Mouse (Mus musculus) E14TG2a.4 (cell line): ENCODE data around the gene 1700001J03Rik.
A peak's percentile ranks its signal among the peaks of the same experiment; 100 is the strongest.

Experiments used
- H3K27me3 ChIP-seq: 2 replicates; pipeline ENCODE4 v1.6.1; 2014; ENCODE audit warnings: low read length, control low read depth; ENCODE audit not compliant: insufficient read depth
- H3K36me3 ChIP-seq: 2 replicates; pipeline ENCODE4 v1.6.1; 2014; ENCODE audit warnings: low read length, control low read depth; ENCODE audit not compliant: insufficient read depth
- H3K4me1 ChIP-seq: replicated peaks from 2 replicates; pipeline ENCODE4 v1.6.1; 2014; ENCODE audit warnings: low read depth, low read length, control low read depth
- H3K4me3 ChIP-seq: replicated peaks from 2 replicates; pipeline ENCODE4 v1.5.1; 2014; ENCODE audit warnings: mild to moderate bottlenecking, low read length
- H3K9me3 ChIP-seq: 2 replicates; pipeline ENCODE4 v1.6.1; 2014; ENCODE audit warnings: low read length, control low read depth
- CTCF ChIP-seq: conservative IDR thresholded peaks from 2 replicates; pipeline ENCODE4 v1.5.1; 2014; ENCODE audit warnings: low read length
- NANOG ChIP-seq: IDR thresholded peaks from 2 replicates; pipeline ENCODE4 v1.6.1; 2014; ENCODE audit warnings: borderline replicate concordance, low read length, mixed read lengths
- POU5F1 ChIP-seq: IDR thresholded peaks from 2 replicates; pipeline ENCODE4 v1.6.1; 2014; ENCODE audit warnings: low read length, borderline replicate concordance

The 1700001J03Rik gene

DNA sequence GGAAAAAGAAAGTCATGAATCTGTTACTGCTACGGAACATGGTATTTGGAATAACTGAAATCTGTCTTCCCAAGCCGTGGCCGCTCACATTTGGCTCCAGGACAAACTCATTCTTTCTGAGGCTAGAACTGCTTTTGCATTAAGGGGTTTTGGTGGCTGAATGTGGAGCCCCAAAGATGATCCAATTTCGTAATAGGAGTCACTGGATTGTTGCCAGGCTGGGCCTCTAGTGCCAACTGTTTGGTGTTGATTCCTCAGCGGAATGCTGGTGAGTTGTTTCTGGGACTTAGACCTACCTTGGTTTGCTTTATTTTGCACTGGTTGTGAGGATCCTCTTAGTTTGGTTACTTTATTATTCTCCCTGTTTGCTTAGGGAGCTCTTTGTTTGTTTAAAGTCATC is 38.7 kb upstream of the 1700001J03Rik start:
- TF ChIP-seq CTCF (no peak), POU5F1 (no peak), NANOG (no peak)
- Histone ChIP-seq H3K27me3 (peaks cover 5% of the 10 kb centered on the region), H3K4me1 (peaks cover 15% of the 10 kb centered on the region), H3K36me3 (peaks cover 8% of the 10 kb centered on the region), H3K4me3 (no peak overlapping the region), H3K9me3 (no peaks in the 10 kb centered on the region)

DNA sequence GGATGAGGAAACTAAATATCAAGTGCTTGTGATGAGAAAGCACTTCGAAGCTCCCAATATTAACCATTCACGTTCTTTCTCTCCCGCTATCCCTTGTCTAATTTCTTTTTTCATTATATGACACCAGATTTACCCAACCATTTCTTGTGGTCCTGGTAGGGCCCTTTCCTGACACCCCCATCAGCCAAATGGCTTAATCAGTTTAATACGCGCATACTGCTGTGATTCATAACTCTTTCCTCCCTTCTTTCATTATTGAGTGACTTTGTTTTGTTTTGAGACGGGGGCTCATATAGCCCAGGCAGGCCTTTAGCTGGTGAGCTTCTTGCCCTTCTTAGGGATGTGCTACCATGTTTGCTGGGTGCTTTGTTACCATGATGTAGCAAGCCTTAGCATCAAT is 36.6 kb upstream of the 1700001J03Rik start:
- H3K4me3 ChIP-seq, result peak overlapping the region; percentile 84
- TF ChIP-seq CTCF, result no peak
- TF ChIP-seq NANOG, result no peak
- TF ChIP-seq POU5F1, result no peak
- peaks cover 28% of the 10 kb centered on the region for H3K36me3 ChIP-seq
- H3K27me3 ChIP-seq, result peaks cover 5% of the 10 kb centered on the region
- no peaks in the 10 kb centered on the region for H3K9me3 ChIP-seq
- peaks cover 15% of the 10 kb centered on the region for H3K4me1 ChIP-seq

DNA sequence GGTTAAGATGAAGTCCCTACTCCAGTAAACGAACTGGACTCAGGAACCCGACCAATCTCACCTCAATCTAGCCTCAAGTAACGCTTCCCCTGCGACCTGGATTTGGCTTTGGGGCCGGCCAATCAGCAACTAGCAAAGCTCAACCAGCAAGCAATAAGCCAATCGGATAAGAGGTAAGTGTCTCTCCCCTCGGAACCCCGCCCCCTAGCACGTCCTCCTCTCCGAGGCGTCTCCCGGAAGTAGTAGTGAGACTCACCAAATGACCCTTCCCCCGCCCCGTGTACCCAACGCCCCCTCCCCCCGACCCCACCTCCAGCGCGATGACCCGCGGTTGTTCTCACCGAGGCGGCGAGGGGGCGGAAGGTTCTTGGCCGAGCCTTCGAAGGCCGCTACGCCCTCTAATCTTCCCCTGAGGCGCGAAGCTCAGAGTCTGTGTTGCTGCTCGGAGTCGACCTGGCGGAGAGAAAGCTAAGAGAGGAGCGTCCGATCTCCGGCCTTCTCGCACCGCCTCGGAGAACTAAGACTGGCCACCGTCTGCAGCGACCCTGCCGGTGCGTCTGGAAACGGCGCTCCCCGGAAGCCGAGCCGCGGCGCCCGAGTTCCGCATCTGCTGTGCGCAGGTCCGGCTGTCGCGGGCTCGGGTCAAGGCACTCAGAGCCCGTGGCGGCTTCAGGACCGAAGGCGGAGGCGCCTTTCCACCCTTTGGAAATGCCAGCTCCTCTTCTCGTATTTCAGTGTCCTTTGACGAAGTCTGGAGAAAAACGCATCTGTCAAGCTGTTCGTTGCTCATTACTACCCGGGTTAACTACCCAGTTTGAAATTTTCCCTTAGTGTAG is 36.0 kb upstream of the 1700001J03Rik start, which contains the start of gene Rnf6:
Gene Rnf6 (minus strand): TSS at position 677 of the 836 bp plus-strand sequence.
- Histone ChIP-seq H3K4me1 (peaks cover 15% of the 10 kb centered on the region), H3K4me3 (peak within 1 kb of the TSS; percentile 84), H3K9me3 (no peaks in the 10 kb centered on the region), H3K27me3 (peaks cover 5% of the 10 kb centered on the region), H3K36me3 (peaks cover 30% of the 10 kb centered on the region)
- TF ChIP-seq NANOG (no peak), POU5F1 (no peak), CTCF (no peak)

DNA sequence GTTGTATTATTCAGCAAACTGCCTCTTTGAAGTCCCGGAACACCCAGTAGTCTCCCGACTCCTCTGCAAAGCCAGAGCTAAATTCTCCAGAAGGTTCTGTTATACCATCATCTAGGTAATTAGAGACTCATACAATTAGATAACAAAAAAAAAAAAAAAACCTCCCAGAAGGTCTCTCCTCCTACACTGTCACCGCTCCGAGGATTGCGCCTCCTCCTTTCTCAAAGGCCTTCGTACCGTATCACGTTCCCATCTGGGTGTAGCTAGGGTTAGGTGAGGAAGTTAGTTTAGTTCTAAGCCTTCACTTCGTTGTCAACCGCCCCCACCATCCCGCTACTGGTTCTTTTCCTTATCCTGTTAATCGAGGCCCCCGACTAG is 35.4 kb upstream of the 1700001J03Rik start:
- no peaks in the 10 kb centered on the region for H3K9me3 ChIP-seq
- peaks cover 15% of the 10 kb centered on the region for H3K4me1 ChIP-seq
- peaks cover 36% of the 10 kb centered on the region for H3K36me3 ChIP-seq
- H3K4me3 ChIP-seq, result peak overlapping the region; percentile 82
- TF ChIP-seq POU5F1, result no peak
- no peak for TF ChIP-seq NANOG
- no peak for TF ChIP-seq CTCF
- peaks cover 5% of the 10 kb centered on the region for H3K27me3 ChIP-seq

DNA sequence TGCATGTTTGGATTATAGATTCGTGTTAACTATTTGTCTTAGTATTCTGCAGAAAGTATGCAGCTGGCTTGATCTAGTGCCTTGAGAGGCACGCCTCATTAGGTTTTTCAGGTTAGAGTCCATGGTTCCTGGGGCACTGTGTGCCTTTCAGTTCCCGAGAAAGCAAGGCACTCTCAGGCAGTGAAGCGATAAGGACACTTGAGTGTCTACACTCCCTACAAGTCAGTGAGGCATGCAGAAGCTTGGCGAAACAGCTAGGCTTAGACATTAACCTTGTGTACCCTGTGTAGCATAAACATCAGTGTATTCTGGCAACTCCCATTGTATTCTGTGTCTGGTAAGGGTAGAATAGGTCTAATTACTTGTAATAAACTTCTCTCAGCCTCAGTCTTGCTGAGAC is 20.4 kb upstream of the 1700001J03Rik start:
- H3K4me3 ChIP-seq, result no peak overlapping the region
- peaks cover 8% of the 10 kb centered on the region for H3K4me1 ChIP-seq
- no peaks in the 10 kb centered on the region for H3K9me3 ChIP-seq
- no peaks in the 10 kb centered on the region for H3K27me3 ChIP-seq
- TF ChIP-seq NANOG, result no peak
- no peak for TF ChIP-seq CTCF
- no peak for TF ChIP-seq POU5F1
- H3K36me3 ChIP-seq, result peaks cover 68% of the 10 kb centered on the region

DNA sequence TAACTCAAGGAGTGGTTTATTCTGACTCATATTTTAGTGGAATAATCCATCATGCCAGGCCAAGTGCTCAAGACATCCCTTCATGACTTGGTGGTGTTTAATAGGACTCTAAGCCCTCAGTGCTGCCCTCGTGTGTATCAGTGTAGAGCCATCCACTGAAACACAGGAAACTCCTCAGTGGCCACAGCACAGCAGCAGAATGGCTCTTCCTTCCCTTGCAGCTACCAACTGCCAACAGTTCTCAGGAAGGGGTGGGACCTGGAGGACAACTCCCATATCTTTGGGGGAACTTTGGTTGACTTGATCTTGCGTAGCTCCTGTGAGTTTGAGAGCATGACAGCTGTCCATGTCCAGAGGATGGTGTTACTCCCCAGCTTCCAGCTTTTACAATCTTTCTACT is 18.8 kb upstream of the 1700001J03Rik start:
- TF ChIP-seq CTCF (no peak), NANOG (no peak), POU5F1 (no peak)
- Histone ChIP-seq H3K4me1 (peaks cover 3% of the 10 kb centered on the region; the same call in 1 of the 2 replicates), H3K36me3 (peaks cover 56% of the 10 kb centered on the region), H3K4me3 (no peak overlapping the region), H3K27me3 (no peaks in the 10 kb centered on the region), H3K9me3 (no peaks in the 10 kb centered on the region)

DNA sequence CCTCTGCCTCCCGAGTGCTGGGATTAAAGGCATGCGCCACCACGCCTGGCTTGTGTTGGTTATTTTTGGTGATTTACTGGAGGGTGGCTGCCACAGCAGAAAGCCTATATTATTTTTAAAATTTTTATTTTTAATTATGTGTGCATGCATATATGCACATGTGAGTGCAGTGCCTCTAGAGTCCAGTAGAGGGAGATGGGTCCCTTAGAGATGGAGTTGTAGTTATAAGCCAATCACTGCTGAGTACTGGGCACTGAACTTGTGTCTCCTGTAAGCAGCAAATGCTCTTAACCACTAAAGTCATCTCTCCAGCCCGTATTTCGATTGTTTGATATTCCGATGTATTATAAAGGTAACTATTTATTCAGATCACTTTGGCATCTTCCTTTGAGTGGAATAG is 15.5 kb upstream of the 1700001J03Rik start:
- TF ChIP-seq NANOG (no peak), CTCF (peak; percentile 60)
- Histone ChIP-seq H3K36me3 (peaks cover 23% of the 10 kb centered on the region), H3K27me3 (no peaks in the 10 kb centered on the region), H3K9me3 (no peaks in the 10 kb centered on the region), H3K4me3 (no peak overlapping the region), H3K4me1 (no peaks in the 10 kb centered on the region)

DNA sequence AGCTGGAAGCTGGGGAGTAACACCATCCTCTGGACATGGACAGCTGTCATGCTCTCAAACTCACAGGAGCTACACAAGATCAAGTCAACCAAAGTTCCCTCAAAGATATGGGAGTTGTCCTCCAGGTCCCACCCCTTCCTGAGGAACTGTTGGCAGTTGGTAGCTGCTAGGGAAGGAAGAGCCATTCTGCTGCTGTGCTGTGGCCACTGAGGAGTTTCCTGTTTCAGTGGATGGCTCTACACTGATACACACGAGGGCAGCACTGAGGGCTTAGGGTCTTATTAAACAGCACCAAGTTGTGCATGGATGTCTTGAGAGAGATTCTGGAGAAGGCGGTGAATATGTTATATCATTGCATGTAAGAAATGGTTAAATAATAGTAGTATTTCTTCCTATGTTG is 14.4 kb upstream of the 1700001J03Rik start:
- H3K9me3 ChIP-seq, result no peaks in the 10 kb centered on the region
- TF ChIP-seq POU5F1 (no peak), NANOG (no peak), CTCF (0 out of 2 replicates have a peak, but pooled peaks have one; percentile 5)
- no peak overlapping the region for H3K4me3 ChIP-seq
- H3K36me3 ChIP-seq, result peaks cover 12% of the 10 kb centered on the region
- no peaks in the 10 kb centered on the region for H3K4me1 ChIP-seq
- no peaks in the 10 kb centered on the region for H3K27me3 ChIP-seq
